Mouse (Mus musculus) liver, embryonic 12.5 days (tissue): ENCODE data around the gene Tmem184b. TPM values are rescaled to one million over a fixed set of nuclear protein-coding genes. Genes with fewer than 3 reads are reported as not detected.

ENCODE experiments used
- ATAC-seq: fragments of 200-750 bp; cut with Nextera tagmentation; 2 replicates; pipeline ENCODE4 v1.8.0; 2017; ENCODE audit warnings: moderate number of reproducible peaks, mild to moderate bottlenecking, moderate library complexity
- H3K27ac ChIP-seq: fragments of 300-500 bp; sonication (generic); 2 replicates; pipeline ENCODE4 v1.5.1; 2016; ENCODE audit warnings: mild to moderate bottlenecking
- H3K27me3 ChIP-seq: fragments of 300-500 bp; sonication (generic); replicated peaks from 2 replicates; pipeline ENCODE4 v1.6.1; 2016; ENCODE audit warnings: mild to moderate bottlenecking, moderate library complexity
- H3K36me3 ChIP-seq: fragments of 300-500 bp; sonication (generic); 2 replicates; pipeline ENCODE4 v1.6.1; 2016; ENCODE audit warnings: mild to moderate bottlenecking, moderate library complexity
- H3K4me1 ChIP-seq: fragments of 300-500 bp; sonication (generic); 2 replicates; pipeline ENCODE4 v1.6.1; 2016
- H3K4me2 ChIP-seq: fragments of 300-500 bp; sonication (generic); 2 replicates; pipeline ENCODE4 v1.6.1; 2016; ENCODE audit warnings: mild to moderate bottlenecking, moderate library complexity
- H3K4me3 ChIP-seq: fragments of 300-500 bp; sonication (generic); 2 replicates; pipeline ENCODE4 v1.5.1; 2016; ENCODE audit warnings: mild to moderate bottlenecking, moderate library complexity
- H3K9ac ChIP-seq: fragments of 300-500 bp; sonication (generic); 2 replicates; pipeline ENCODE4 v1.6.1; 2016; ENCODE audit warnings: mild to moderate bottlenecking, moderate library complexity
- H3K9me3 ChIP-seq: fragments of 300-500 bp; sonication (generic); replicated peaks from 2 replicates; pipeline ENCODE4 v1.6.1; 2016; ENCODE audit warnings: mild to moderate bottlenecking, moderate library complexity
- WGBS: fragments of 180-500 bp; shearing (Covaris S2); methylation state at CpG from one replicate; pipeline ENCODE4 v1.1.7; 2016; ENCODE audit not compliant: insufficient replicate concordance; 5-methylcytosine and 5-hydroxymethylcytosine counted together
- polyA plus RNA-seq: library from polyadenylated mRNA; unstranded; fragments of >200 nt; fragmentation: Nextera tagmentation; extraction: Ambion mirVana; gene quantifications from 2 replicates; pipeline ENCODE4 v1.2.1, GENCODE M21; 2016

Gene Tmem184b
- polyA plus RNA-seq, 1 experiment from 2014 or later = 16.4 TPM

DNA sequence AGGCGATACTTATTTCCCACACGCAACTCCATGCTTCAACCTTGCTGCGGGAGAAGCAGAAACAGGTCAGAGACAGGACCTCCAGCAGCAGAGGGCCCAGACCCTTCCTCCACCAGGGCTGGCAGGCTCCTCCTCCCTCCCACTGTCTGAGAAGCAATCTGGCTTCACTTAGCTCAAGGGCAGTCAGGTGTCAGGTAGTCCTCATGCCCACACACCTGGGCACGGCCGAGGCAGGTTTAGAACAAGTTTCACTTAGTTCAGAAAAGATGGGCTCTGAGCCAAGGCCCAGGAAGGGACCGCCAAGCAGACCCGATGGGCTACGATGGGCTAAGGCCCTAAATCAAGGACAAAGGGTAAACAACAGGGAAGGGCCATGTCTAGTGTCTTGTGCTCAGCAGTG, 35.4 kb upstream of the Tmem184b start:
- Histone ChIP-seq H3K9ac (no peak overlapping the region), H3K27ac (no peak overlapping the region), H3K9me3 (no peaks in the 10 kb centered on the region), H3K4me2 (no peak overlapping the region), H3K4me3 (no peak overlapping the region), H3K27me3 (peaks cover 16% of the 10 kb centered on the region), H3K4me1 (peaks cover 72% of the 10 kb centered on the region), H3K36me3 (peaks cover 32% of the 10 kb centered on the region)
- WGBS = 80% methylated on average over 8 of the region's 8 CpGs
- ATAC-seq = no peak

DNA sequence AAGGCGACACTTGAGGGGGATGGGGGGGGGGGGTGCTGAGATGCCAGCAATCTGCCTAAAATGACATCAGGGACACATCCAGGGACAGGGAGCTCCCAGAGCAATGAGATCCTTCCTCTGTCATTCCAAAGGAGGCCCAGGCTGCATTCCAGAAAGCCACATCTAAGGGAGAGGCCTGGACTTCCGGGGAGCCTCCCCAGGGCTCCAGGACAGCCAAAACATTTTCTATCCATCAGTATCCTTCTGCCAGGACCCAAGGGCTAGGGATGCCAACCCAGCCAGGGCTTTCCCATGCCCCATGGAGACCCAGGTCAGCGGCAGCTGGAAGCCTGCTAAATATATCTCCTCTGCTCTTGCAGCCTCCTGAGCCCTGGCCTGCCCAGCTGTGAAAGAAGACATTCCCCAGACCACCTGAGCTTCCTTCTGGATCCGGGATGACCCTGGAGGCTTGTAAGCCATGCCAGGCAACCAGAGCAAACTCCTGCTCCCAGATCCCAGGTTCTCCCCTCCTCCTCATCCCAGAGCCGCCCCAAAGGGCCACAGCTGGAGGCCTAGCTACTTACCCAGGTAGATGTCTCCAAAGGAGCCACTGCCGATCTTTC, 34.9 kb upstream of the Tmem184b start:
- Histone ChIP-seq H3K27me3 (peaks cover 16% of the 10 kb centered on the region), H3K9me3 (no peaks in the 10 kb centered on the region), H3K36me3 (peaks cover 33% of the 10 kb centered on the region), H3K27ac (no peak overlapping the region), H3K9ac (no peak overlapping the region), H3K4me2 (no peak overlapping the region), H3K4me1 (peaks cover 71% of the 10 kb centered on the region), H3K4me3 (no peak overlapping the region)
- 68% methylated on average over 6 of the region's 6 CpGs for WGBS
- ATAC-seq = no peak

DNA sequence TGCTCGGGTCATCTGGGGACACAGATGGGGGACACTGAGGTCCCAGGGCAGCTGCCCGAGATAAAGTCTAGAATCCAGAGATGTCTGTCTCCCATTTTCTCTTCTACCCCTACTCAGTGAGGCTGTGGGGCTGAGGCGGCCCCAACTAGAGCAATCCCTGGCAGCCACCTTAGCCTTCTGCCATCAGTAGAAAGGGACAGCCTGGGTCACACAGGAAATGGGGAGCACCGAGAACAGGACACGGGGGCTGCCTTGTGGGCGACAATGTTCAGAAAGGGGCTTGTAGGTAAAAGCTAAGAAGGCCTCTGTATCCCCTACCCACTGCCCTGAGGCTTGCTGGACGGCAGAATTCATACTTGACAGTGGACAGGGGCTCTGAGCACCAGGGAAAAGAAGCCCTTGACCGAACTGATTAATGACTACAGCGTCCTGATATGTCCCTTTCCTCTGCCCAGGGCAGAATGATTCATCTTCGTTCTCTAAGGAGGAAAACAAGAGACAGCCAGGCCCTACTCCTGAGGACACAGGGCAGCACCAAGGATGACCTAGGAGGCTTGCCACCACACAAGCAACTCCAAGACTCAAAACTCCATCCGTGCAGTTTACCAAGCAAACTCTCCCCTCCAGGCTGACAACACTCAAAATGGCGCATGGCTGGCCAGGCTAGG, 34.3 kb upstream of the Tmem184b start:
- no peak for ATAC-seq
- Histone ChIP-seq H3K27ac (no peak overlapping the region), H3K9ac (no peak overlapping the region), H3K4me1 (peaks cover 77% of the 10 kb centered on the region), H3K4me2 (no peak overlapping the region), H3K4me3 (no peak overlapping the region), H3K36me3 (peaks cover 33% of the 10 kb centered on the region), H3K27me3 (peaks cover 11% of the 10 kb centered on the region), H3K9me3 (no peaks in the 10 kb centered on the region)
- WGBS = 69% methylated on average over 12 of the region's 12 CpGs

DNA sequence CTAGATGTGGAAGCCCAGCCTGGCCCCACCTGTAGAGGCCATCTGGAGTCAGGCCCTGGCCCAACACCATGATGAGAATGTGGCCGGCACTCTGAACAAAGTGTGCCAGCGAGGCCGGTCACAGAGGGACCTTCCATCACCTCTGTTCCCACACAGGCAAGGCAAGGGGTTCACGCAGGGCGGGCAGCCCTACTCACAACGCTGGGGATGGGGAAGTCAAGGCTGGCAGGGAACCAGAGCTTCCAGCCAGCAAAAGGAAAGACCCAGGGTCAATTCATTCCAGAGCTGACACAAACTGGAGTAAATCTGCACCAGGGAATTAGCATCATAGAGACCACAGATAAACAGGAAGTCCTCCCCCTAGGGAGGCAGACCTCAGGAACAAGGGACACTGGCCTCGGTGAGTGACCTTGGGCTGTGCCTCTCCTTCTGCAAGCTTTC, 33.1 kb upstream of the Tmem184b start:
- ATAC-seq = no peak
- Histone ChIP-seq H3K4me3 (no peak overlapping the region), H3K36me3 (peaks cover 34% of the 10 kb centered on the region), H3K27ac (no peak overlapping the region; the same call in 1 of the 2 replicates), H3K9me3 (no peaks in the 10 kb centered on the region), H3K27me3 (peaks cover 4% of the 10 kb centered on the region; the same call in 1 of the 2 replicates), H3K4me2 (no peak overlapping the region), H3K9ac (no peak overlapping the region), H3K4me1 (peaks cover 84% of the 10 kb centered on the region)
- 63% methylated on average over 7 of the region's 7 CpGs for WGBS

DNA sequence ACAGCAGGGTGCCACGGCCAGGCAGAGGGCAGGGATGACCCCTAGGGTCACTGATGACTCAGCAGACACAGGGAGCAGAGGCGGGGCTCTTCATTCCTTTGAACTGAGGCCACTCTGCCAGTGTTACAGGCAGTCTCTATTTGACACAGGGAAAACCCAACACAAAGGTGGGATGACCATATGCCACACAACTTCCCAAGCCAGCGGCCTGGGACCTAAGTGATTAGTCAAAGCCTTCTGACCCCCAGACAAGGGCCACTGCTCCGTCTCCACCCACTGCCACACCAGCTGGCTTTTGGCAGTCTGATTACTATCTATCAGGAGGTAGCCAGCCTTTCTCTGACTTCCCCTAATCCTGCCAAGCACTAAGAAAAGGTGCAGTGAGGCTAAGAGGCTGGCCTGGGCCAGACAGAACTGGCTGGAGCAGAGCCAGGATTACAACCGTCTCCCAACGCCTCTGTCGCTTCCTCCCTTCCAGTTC, 31.9 kb upstream of the Tmem184b start:
- WGBS = 22% methylated on average over 7 of the region's 7 CpGs
- peaks cover 76% of the 10 kb centered on the region for H3K4me1 ChIP-seq
- no peaks in the 10 kb centered on the region for H3K27me3 ChIP-seq
- 0 out of 2 replicates have a peak, but pooled peaks have one; percentile 38 for ATAC-seq
- H3K4me3 ChIP-seq = no peak overlapping the region
- no peaks in the 10 kb centered on the region for H3K9me3 ChIP-seq
- H3K9ac ChIP-seq = no peak overlapping the region
- H3K4me2 ChIP-seq = peak overlapping the region; percentile 17; the same call in 1 of the 2 replicates
- H3K36me3 ChIP-seq = peaks cover 46% of the 10 kb centered on the region
- peak overlapping the region; percentile 61 for H3K27ac ChIP-seq

DNA sequence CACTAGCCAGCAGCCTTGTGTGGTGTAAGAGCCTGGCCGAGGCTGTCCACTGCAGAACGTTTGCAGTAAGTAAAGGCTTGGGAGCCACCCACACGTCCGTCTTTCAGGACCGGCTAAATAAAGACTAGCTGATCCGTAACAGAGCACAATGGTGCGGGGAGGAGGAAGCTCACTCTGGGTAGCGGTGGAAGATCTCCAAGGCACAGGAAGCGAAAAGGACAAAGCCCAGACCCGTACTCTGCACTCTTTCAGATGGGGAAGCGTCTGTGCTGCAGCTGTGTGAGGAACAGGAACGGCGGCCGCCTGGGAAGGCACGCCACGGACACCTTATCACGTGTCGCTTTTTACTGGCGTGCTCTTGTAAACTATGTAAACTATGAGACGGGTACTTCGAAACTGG, 29.5 kb upstream of the Tmem184b start:
- peak overlapping the region; percentile 15; the same call in 1 of the 2 replicates for H3K4me3 ChIP-seq
- H3K4me2 ChIP-seq = peak overlapping the region; percentile 45
- 17% methylated on average over 21 of the region's 21 CpGs for WGBS
- H3K9me3 ChIP-seq = no peaks in the 10 kb centered on the region
- ATAC-seq = no peak
- peaks cover 54% of the 10 kb centered on the region for H3K4me1 ChIP-seq
- H3K27me3 ChIP-seq = no peaks in the 10 kb centered on the region
- 0 out of 2 replicates have a peak overlapping the region, but pooled peaks have one; percentile 32 for H3K9ac ChIP-seq
- H3K27ac ChIP-seq = peak overlapping the region; percentile 80
- H3K36me3 ChIP-seq = peaks cover 61% of the 10 kb centered on the region

DNA sequence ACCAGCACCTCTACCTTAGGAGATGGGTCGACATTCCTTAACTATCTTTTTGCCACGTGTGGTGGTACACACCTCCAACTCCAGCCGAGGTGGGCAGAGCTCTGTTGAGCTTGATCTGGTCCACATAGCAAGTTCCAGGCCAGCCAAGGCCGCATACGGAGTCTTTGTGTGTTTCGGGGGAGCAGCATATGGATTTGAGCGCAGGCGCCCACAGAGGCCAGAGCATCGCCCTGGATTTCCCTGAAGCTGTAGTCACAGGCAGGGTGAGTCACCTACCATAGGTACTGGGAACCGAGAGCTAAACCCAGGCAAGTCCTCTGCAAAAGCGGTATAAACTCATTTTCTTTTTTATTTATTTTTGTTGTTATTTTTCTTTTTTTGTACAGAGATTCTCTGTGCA, 29.0 kb upstream of the Tmem184b start:
- Histone ChIP-seq H3K4me3 (peak overlapping the region; percentile 15; the same call in 1 of the 2 replicates), H3K27me3 (no peaks in the 10 kb centered on the region), H3K9me3 (no peaks in the 10 kb centered on the region), H3K36me3 (peaks cover 57% of the 10 kb centered on the region), H3K9ac (0 out of 2 replicates have a peak overlapping the region, but pooled peaks have one; percentile 32), H3K4me1 (peaks cover 49% of the 10 kb centered on the region), H3K27ac (peak overlapping the region; percentile 80), H3K4me2 (peak overlapping the region; percentile 45)
- WGBS = 31% methylated on average over 11 of the region's 11 CpGs
- ATAC-seq = no peak

DNA sequence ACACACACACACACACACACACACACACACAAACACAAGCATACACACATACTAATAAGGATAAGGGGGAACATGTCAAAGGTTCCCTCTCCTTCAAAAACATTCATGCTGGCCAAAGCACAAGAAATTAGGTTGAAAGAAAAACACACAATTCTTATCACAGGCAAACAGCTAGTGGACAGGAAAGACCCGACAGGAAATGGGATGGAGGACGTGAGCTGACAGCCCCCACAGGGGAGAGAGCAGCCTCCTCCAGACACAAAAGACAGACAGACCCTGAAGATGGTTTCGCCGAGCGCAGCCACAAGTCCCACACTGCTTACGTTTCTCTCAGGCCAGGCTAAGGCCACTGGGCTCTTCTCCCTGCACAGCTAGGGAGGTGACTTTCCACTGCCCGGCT, 28.6 kb upstream of the Tmem184b start:
- Histone ChIP-seq H3K9ac (no peak overlapping the region), H3K36me3 (peaks cover 57% of the 10 kb centered on the region), H3K4me1 (peaks cover 45% of the 10 kb centered on the region), H3K27me3 (no peaks in the 10 kb centered on the region), H3K9me3 (no peaks in the 10 kb centered on the region), H3K27ac (peak overlapping the region; percentile 80), H3K4me2 (peak overlapping the region; percentile 45), H3K4me3 (no peak overlapping the region; the same call in 1 of the 2 replicates)
- ATAC-seq = 0 out of 2 replicates have a peak, but pooled peaks have one; percentile 2
- WGBS = 17% methylated on average over 7 of the region's 7 CpGs

DNA sequence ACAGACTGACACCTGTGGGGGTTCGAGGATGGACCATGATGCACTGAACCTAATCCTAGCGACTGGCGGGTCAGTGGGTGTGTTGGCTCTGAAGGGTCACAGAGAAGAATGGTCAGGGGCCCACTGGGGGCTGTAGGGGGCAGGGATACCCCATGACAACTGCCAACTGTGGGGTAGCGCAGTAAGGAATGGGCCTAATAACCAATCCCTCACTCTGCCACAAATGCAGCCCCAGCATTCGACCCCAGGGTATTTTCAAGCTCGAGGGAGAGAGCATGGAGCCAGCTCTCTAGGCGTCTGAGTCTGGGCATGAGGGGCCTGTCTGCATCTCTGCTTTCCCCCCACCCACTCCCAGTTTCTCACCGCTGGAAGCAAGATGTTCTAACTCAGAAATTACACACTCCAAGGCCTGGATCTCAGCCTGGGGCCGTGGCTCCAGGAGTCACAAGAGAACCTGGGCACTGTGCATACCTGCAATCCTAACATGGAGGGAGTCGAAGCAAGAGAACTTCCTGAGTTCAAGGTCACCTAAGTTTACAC, 27.2 kb upstream of the Tmem184b start:
- 70% methylated on average over 10 of the region's 10 CpGs for WGBS

DNA sequence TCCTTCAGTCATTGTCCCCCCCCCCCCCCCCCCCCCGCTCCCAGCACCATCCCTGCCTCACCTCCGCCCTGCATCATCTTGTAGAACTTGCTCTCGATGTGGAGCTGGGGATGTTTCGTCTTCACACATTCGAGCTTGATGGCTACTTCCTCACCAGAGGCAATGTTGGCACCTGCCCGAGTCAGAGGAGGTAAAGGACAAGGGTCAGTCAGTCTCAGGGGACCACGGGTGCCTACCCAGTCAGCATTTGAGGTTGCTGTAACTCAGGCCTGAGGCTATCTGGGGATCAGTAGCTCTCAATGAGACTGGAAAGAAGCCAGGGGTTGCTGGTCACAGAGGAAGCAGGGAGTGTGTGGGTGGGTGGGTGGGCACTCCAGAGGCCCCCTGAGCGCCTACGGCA, 26.6 kb upstream of the Tmem184b start:
- no peak overlapping the region for H3K4me2 ChIP-seq
- no peaks in the 10 kb centered on the region for H3K27me3 ChIP-seq
- ATAC-seq = no peak
- H3K4me3 ChIP-seq = no peak overlapping the region
- no peak overlapping the region for H3K27ac ChIP-seq
- 64% methylated on average over 8 of the region's 9 CpGs for WGBS
- H3K4me1 ChIP-seq = peaks cover 26% of the 10 kb centered on the region
- no peak overlapping the region for H3K9ac ChIP-seq
- peaks cover 69% of the 10 kb centered on the region for H3K36me3 ChIP-seq
- H3K9me3 ChIP-seq = no peaks in the 10 kb centered on the region

More for the DNA sequence above, 27.2 kb upstream of the Tmem184b start:
- Histone ChIP-seq H3K4me1 (peaks cover 31% of the 10 kb centered on the region), H3K4me2 (no peak overlapping the region), H3K36me3 (peaks cover 64% of the 10 kb centered on the region), H3K4me3 (no peak overlapping the region), H3K27me3 (no peaks in the 10 kb centered on the region), H3K27ac (no peak overlapping the region), H3K9me3 (no peaks in the 10 kb centered on the region), H3K9ac (no peak overlapping the region)
- ATAC-seq = no peak

DNA sequence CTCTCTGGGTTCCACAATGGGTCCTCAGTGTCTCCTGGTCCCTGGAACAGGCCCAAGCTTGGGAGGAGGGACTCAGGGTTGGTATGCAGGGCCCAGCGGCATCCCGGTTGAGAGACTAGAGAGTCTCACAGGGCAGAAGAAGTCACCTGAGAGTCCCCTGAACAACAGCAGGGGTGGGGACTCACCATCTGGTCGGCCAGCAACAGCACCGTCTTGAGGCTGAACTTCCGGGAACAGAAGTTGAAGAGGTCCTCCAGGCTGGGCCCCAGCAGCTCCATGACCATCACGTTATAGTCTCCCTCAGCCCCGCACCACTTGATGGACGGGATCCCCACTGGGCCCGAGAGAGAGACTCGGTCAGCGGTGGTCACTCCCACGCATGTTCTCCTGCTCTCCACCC, 26.2 kb upstream of the Tmem184b start:
- no peak for ATAC-seq
- WGBS = 82% methylated on average over 12 of the region's 12 CpGs
- no peak overlapping the region for H3K9ac ChIP-seq

DNA sequence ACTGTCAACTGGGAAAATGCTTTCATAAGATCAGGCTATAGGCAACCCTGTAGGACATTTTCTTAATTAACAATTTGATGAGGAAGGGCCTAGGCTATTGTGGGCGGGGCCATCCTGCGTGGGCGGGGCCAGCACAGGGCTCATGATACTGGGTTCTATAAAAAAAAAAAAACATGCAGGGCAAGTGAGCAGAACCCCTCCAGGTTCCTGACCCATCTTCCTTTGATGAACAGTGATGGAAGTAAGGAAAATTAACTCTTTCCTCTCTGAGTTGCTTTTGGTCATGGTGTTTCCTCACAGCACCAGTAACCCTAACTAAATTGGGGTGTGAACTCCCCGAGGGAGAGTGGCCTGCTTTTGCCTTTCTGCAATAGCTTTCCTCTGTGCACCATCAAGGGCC, 25.2 kb upstream of the Tmem184b start:
- no peak overlapping the region for H3K27ac ChIP-seq
- no peak overlapping the region for H3K9ac ChIP-seq
- peaks cover 75% of the 10 kb centered on the region for H3K36me3 ChIP-seq
- peaks cover 24% of the 10 kb centered on the region for H3K4me1 ChIP-seq
- H3K9me3 ChIP-seq = no peaks in the 10 kb centered on the region
- no peak overlapping the region for H3K4me2 ChIP-seq
- no peak overlapping the region for H3K4me3 ChIP-seq
- 64% methylated on average over 4 of the region's 4 CpGs for WGBS
- no peak for ATAC-seq
- no peaks in the 10 kb centered on the region for H3K27me3 ChIP-seq

More for the DNA sequence above, 26.2 kb upstream of the Tmem184b start:
- Histone ChIP-seq H3K9me3 (no peaks in the 10 kb centered on the region), H3K4me3 (no peak overlapping the region), H3K36me3 (peaks cover 74% of the 10 kb centered on the region), H3K4me1 (peaks cover 24% of the 10 kb centered on the region), H3K4me2 (no peak overlapping the region), H3K27me3 (no peaks in the 10 kb centered on the region), H3K27ac (no peak overlapping the region)
